Mouse (Mus musculus) spleen, embryonic (tissue): ENCODE measurements at regions not wholly inside any gene's neighbourhood (a gene's known extent, or its start where the extent isn't known, plus 50 kb on each side); places are given as distances from the start of the nearest gene placed in this dataset.
"Not testable (repeated sequence)": the region's sequence is repeated elsewhere in the genome, so short reads cannot be mapped to it uniquely, and the experiment has no call there.

Experiments used
- CTCF ChIA-PET: fragments of 350-600 bp; sonication (Branson Sonifier 250); formaldehyde crosslinking; loops from one replicate; lab custom pipeline; 2022; lab: Charles Lee

DNA sequence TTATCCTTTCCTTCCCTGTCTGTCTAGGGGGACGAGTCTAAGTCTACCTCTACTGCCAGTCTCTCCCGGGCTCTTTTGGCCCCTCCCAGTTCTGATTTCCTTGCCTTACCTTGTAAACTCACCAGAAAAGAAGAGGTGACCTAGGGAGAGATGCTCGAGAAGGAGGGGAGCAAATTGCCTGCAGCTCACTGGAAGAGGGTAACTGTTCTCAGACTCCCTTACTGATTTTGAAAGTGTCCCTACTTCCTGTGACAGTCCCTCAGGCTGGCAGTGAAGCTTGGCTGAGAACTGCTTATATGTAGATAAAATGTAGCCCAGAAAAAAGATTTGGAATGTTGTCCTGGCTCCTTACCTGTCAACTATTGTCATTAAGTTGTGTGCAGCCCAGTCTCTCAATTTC is 180.6 kb upstream of the Tab2 start:
- CTCF ChIA-PET: no interaction called here

DNA sequence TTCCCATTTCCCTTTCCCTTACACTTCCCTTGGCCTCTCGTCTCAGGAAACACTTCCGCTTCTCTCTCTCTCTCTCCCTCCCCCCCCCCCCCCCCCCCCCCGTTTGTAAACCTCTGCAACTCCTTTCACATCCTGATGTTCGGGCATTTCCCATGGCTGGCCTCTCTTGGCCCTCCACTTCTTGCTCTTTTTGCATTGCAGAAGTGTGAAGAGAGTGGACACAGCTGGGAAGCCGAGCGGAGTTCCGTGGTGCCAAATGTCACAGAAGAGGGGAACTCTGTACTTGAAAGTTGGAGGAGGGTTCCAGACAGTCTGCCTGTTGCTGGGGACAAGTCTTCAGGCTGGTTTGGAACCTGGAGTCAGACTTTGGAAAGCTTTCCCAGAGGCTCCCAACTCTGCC is 179.2 kb upstream of the Tab2 start:
- CTCF ChIA-PET: no interaction called here

DNA sequence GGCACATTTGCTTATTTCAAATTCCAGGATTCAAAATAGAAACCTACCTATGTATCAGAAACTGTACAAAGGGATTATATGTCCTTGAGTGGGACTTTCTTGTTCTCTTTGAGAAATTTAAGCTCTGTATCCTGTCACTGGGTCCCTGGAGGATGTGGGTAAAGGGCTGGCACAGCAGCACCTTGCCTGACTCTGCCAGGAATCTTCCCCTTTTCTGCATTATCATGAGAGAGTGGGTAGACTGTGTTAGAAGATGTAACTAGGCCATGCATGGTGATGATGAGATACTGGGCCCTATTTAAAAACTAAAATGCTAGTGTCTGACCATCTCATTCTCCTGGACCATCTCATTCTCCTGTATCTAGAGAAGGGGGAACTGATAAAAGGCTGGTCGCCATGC is 178.4 kb upstream of the Tab2 start:
- CTCF ChIA-PET: no interaction called here

DNA sequence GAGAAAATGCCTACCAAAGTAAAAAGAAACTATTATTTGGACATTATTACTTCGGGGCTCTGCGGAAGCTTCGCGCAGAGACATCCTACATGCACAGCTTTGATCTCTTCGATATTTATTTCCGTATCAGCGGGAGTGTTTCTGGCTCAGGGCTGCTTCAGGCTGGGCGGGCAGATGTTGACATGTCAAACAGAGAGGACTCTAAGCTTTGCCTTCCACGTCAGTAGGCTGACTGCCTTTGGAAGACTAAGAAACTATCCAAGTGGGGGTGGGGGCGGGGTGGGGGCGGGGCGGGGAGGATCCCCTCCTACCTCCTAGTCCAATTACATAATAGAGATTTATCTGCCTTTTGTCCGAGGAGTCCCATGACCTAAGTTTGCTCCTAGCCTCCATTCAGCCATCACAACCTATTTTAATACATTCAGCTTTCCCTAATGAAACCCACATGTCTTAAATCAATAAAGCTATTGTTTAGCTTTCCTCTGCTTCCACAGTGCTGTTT is 177.5 kb upstream of the Tab2 start:
- CTCF ChIA-PET: interaction anchor here (0.7 kb wide), 1 partner anchor 262 kb away, joined by 6 read pairs; no protein-coding TSS in a partner anchor

DNA sequence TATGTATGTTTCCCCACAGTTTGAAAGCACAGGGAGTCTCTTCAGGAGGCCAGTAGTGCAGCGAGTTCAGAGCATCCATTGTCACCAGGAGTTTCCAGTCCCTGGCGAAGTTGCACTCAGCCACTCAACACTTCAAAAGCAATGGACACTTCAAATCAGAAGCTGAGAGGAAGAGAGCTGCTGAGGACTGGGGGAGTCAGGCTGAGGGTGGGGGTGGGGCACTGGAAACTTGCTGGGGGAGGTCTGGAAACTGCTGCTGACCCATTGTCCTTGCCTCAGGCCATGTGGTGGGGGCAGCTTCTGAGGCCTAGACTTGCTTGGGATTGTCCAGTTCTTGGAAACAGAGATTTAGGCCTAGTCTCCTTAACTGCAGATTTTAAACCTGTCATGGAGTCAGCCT is 176.8 kb upstream of the Tab2 start:
- CTCF ChIA-PET: no interaction called here

DNA sequence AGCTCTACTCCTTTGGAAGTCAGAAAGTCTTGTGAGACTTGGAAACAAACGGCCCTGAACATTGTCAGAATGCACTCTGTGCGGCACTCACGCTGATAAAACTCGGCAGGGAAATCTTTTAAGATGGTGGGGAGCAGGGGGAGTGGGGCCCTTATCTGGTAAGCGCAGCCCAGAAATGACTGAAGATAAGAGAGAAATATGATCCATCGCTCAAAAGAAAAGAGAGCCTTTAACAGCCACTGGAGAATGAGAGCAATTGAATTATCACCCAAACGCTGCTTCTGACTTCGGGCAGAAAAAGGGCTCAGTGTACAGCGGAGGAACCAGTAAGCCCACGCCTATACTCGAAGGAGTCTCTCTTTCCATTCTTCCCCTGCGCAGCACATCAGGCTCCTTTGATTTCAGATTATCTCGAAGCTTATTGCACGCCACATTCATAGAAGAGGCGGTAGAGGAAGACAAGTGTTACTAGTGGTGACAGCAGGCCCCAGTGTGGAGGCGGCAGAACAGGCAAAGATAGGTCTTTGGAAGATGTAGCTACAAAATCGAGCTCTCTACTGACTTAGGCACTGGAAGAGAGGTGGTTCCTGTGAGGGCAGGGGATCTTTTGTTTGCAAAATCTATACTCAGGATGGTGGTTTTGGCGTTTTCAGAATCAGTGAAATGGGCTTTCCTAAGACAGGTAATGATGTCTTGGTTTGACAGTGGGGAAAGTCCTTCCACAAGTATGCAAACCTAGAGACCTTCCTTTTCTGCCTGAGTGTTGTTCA is 174.6 kb upstream of the Tab2 start:
- CTCF ChIA-PET: no interaction called here

DNA sequence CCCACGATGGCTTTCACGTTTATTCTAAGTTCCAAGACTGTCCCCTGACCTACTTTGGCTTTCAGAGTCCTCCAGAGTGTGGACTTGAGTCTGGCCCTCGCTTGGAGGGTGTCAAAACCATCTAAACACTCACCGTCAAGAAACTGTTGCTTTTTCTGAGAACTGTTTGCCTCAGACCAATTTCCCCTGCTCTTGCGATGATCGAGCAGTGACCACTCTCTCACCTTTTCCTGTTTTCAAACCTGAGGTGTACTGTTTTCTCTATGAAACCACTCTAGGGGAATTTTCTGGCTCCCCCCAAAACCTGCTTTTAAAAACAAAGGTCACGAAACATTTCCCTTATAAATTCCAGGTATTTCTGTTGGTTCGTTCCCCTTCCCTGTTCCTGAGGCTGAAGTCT is 174.0 kb upstream of the Tab2 start:
- CTCF ChIA-PET: no interaction called here

DNA sequence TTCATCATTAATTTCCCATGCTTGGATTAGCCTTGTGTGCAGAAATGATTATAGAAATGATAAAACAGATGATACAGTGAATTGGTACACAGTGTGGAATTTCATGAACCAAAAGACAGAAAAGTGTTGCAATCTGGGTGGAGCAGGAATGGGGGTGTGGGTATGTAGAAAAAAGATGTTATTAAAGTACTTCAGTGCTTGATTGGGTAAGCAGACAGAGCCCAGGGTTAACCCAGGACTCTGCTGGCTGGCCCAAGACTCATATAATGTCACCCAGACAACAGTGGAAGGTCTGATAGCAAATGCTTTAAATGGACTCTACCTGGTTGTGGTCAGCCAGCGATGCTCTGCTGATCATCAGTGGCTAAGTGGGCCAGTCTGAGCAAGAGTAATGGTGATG is 168.1 kb upstream of the Tab2 start:
- CTCF ChIA-PET: no interaction called here

DNA sequence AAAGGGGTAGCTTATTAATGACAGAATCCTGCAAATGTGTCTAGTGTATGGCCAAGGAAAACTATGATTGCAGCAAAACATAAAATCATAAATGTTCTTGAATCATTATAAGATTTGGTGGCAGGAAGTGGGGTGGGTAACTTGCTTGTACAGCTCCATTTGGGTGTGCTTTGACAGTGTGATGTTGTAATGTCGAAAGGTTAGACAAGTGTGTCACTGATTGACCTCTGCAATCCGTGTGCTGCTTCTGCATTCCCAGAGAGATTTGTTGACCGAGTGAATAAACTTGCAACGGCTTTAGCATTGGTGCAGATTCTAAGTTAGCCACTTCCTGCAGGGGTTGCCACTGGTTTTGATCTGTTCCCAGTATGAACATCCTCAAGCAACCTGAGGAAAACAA is 165.9 kb upstream of the Tab2 start:
- CTCF ChIA-PET: no interaction called here

DNA sequence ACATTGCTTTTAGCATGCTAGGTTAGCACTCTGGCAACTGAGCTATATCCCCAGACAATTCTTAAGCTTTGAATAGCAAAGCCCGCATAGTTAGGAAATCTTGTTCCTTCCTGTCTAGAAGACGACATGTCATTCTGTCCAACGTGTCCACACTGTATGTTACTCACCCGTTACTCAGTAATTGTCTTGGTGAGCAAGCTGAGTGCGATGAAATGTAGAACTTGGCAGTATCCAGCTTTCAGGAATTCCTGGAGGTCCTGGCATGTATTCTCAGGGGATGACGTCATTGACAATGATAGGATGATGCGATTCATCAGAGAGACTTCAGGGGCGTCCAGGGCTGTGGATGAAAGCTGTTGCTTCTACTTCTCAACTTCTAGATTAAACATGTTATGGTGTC is 160.8 kb upstream of the Tab2 start:
- CTCF ChIA-PET: no interaction called here

DNA sequence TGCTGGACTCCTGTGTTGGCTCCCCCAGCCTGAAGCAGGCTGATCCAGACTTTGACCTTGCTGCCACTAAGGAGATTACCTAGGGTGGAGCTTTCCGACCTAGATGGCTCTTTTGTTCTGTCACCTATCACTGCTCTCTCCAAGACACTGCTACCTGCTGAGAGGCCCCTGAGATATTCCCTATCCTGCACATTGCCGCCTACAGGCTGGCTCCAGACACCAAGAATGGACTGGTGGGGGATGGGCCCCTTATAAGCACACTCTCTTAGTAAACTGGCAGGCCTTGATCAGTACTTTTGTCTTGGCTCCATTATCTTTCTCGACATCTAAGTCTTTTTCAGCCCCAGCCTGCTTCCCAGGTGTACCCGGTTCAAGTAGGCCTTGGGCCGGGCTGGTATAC is 158.9 kb upstream of the Tab2 start:
- CTCF ChIA-PET: not testable (repeated sequence)

DNA sequence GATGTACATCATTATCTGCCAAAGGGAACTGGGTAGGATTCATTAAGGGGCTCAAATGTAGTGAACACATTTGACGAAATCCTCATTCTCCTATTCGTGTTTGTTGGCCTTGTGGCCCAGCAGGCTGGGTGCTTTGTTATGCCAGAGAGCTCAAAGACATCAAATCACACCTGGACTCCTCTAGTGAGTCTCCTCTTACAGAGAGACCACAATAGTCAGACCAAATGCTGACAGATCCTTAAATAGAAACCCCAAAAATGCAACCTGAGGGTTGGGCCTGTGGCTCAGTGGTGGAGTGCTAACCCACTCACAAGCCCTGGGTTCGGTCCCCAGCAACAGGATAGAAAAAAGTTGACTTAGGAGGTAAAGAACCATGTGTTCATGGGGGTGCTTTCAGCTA is 158.5 kb upstream of the Tab2 start:
- CTCF ChIA-PET: no interaction called here

DNA sequence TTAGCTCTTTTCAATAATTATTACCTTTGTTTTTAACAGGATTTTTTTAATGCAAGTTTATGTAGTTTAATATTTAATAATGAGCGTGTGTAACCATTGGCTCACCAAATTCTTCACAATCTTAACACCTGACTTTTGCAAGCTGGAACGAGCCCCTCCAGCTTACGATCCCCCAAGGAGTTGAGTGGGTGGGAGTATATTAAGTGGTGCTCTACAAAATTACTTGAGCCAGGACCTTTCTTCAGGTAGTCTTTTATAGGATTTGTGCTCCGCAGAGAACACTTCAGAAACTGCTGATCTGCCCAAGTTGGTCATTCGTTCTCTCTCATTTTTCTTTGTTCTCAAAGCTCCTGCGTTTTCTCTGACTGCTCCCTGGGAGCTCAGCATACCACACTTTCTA is 144.5 kb upstream of the Tab2 start:
- CTCF ChIA-PET: no interaction called here

DNA sequence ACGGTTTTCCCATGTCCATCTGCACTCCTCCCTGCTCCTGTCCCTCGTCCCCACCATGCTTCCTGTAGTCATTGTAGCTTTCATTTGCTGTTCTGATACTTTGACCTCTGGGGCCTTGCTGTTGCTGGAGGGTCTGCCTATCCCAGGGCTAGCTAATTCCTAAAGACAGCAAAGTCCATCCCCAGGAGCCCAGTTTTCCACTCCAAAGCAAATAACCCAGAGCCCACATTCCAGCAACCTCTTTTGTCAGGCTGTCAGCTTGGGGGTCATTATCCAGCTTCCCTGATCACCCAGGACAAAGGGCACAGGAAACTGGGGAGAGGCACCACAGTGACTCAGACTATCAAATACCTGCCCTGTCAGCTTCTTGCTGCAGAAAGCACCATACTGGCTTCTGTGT is 139.9 kb upstream of the Tab2 start:
- CTCF ChIA-PET: no interaction called here

DNA sequence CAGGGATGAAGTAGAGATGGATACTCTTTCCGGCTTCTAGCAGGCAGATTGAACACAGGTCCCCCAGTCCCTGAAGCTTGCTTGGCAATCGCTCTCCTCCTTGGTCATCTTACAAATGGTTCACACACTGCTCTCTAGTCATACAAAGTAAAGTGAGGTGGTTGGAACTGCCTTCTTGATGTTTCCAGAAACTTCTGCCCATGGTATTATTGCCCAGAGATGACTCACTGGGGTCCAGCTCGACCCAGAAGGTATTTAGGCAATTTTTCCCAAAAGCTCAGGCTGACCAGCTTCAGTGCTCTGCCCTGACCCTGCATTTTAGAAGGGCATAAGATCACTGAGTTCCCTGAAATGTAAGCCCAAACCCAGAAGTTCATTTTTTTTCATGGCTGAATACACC is 139.2 kb upstream of the Tab2 start:
- CTCF ChIA-PET: no interaction called here

DNA sequence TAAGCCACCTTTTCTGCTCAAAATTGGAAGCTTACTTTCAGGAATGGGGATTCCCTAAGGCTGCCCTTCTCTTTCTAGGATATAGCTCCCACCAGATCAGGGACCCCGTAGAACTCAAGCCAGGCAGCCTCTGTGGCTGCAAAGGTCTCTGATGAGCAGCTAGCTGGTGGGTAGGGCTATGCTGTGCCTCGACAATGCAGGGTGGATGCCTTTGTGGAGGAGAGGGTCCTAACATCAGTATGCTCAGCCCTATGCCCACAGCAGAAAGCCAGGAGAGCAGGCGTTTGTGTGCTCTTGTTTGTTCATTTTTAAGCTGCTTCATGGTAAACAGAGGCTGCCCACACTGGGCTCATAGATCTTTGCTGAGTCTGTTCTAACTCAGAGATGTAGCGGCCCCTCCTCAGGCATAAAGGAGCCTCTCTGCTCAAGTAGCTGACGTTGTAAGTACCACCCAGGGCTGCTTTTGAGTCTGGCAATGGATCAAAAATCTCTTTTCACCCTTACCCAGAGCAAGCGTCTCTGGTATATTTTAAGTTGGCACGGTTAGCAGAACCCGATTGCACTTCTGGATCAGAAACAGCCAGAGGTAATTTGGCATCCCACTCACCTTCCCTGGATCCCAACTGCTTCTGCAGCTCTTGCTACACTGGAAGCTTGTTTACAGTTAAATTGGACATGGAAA is 136.0 kb upstream of the Tab2 start:
- CTCF ChIA-PET: no interaction called here

DNA sequence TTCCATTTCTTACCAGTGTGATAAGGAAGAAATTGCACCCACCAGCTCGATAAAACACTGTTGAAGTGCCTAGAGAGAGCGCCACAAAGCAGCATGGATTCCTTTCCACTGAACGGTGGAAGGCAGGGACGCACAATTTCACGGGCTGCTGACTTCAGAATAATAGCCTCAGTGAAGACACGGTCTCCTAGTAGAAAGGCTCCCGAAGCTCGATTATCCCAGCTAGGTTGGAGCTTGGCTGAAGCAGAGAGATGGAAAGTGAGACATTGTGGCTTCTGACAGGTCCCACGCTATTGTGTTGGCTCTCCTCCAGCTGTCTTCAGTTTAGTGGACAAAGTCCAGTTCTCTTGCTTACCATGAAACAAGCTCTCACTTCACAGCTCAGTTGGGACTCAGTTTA is 133.3 kb upstream of the Tab2 start:
- CTCF ChIA-PET: no interaction called here

DNA sequence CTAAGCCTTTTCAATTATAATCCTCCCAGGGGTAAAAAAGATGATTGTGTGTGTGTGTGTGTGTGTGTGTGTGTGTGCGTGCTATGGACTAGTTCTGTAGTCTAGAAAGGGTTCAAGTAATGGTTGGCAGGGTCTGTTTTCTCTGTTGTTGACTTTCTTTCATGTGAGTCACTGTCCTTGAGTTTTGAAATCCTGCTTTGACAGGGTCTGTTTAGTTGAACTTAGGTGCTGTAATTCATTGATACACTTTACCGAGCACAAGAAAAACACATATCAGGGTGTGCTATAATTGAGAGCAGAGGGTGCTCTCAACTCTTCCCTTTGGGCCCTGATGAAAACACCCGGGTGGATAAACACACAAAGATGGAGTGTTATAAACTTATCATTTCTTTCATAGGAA is 132.7 kb upstream of the Tab2 start:
- CTCF ChIA-PET: no interaction called here

DNA sequence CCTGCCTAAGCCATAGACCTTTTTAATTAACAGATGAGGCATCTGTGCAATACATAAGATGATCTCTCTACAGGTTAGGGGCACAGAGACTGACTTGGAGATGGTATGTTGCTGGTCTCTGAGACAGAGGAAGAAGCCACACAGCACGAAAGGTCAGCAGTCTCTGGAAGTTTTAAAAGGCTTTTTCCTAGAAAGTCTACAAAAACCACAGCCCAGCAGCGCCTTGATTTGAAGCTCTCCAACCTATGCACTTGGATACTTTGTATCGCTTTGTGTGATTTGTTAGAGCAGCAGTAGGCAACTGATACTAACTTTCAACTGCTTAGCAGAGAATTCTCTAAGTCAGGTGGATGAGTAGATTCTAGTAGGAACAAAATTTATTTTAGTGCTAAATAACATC is 132.3 kb upstream of the Tab2 start:
- CTCF ChIA-PET: no interaction called here

DNA sequence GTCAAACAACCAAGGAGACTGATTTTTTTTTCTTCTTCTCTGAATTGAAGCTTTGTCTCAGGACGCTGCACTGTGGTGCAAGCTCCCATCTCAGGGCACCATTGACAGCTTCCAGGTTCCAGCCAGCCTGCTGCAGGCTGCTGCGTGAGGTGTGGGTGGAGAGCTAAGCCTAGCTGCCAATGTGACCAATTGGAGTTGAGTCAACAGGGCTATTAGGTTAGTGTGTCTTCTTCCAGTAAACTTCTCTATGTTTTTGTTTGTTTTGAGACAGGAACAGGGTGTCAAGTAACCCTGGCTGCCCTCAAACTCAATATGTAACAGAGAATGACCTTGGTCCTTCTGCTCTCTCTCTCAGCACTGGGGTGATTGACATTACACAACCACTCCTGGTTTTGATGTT is 131.1 kb upstream of the Tab2 start:
- CTCF ChIA-PET: no interaction called here

DNA sequence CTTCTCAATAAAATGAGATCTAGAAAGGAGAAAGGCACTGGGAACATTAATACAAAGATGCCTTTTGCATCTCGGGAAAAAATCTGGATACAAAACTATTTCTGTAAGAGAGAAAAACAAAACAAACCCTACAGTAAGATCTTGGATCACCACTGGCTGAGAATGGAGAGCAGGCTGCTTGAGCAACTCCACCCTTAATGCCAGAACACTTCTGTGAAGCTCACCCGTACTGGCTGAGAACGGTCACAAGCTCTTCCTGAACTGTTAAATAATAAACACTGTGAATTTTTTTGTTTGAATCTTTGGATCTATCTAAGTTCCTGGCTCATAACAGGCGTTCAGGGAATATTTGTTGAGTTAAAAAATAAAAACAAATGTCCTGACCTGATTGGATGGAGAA is 130.4 kb upstream of the Tab2 start:
- CTCF ChIA-PET: no interaction called here

DNA sequence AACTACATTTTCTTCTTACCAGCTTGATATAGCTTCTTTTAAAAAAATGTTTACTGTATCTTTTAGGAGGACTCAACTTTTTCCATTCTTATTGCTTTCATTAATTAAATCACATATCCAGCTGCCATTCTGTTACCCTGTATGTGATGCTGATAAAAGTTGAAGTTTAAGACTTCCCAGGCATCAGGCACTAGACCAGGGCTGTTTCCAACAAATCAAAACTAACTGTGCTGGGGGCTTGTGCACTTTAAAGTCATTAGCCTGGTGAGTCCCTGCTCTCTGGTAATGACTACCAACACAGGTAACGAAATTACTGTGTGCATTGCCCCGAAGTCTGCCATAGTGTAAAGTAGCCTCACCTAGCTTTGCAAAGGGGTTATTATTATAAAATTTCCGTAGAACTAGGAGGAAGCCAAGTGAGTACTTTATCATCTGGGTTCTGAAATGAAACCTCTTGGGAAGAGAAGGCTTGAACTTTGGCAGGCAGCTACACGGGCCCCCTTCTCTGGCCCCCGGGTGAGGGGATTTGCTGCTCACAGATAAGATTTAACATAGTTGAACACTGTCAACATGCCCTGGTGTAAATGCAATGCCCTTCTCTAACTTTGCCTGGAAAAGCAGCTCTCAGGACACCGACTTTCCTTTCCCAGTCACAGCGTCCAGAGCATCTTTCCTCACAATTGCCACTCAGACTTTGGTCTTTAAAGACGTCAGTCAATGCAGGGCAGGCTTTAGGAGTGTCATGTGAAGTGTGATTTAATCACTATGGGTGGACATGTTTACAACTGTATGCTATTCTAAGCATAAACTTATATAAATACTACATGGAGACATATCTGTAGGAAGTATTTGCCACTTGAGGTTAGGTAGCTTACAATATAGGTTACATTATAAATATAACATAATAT is 122.1 kb upstream of the Tab2 start:
- CTCF ChIA-PET: no interaction called here
